Mouse (Mus musculus) liver, postnatal 0 days (tissue): ENCODE data around the gene Vdac1. TPM values are rescaled to one million over a fixed set of nuclear protein-coding genes. Genes with fewer than 3 reads are reported as not detected.
A peak's percentile ranks its signal among the peaks of the same experiment; 100 is the strongest.

ENCODE experiments used
- ATAC-seq: fragments of 200-750 bp; cut with Nextera tagmentation; 2 replicates; pipeline ENCODE4 v1.8.0; 2017; ENCODE audit warnings: mild to moderate bottlenecking, moderate library complexity
- DNase-seq: peaks from one replicate; pipeline ENCODE4 v3.0.0-alpha.2; 2016
- H3K27ac ChIP-seq: fragments of 300-500 bp; sonication (generic); 2 replicates; pipeline ENCODE4 v1.5.1; 2014; ENCODE audit warnings: antibody characterized with exemption, moderate library complexity, mild to moderate bottlenecking, low read depth
- H3K27me3 ChIP-seq: fragments of 300-500 bp; sonication (generic); 2 replicates; pipeline ENCODE4 v1.6.1; 2014; ENCODE audit warnings: low read length, control low read depth, mixed read lengths; ENCODE audit not compliant: insufficient read depth
- H3K36me3 ChIP-seq: fragments of 300-500 bp; sonication (generic); replicated peaks from 2 replicates; pipeline ENCODE4 v1.6.1; 2014; ENCODE audit warnings: mild to moderate bottlenecking, control low read depth, low read length, moderate library complexity, mixed read lengths; ENCODE audit not compliant: insufficient read depth
- H3K4me1 ChIP-seq: fragments of 300-500 bp; sonication (generic); 2 replicates; pipeline ENCODE4 v1.6.1; 2014; ENCODE audit warnings: antibody characterized with exemption, mild to moderate bottlenecking, control low read depth; ENCODE audit not compliant: insufficient read depth
- H3K4me2 ChIP-seq: fragments of 300-500 bp; sonication (generic); 2 replicates; pipeline ENCODE4 v1.6.1; 2014; ENCODE audit warnings: low read depth, mild to moderate bottlenecking, low read length, moderate library complexity, mixed read lengths
- H3K4me3 ChIP-seq: fragments of 300-500 bp; sonication (generic); 2 replicates; pipeline ENCODE4 v1.5.1; 2014; ENCODE audit warnings: low read depth, low read length
- H3K9ac ChIP-seq: fragments of 300-500 bp; sonication (generic); replicated peaks from 2 replicates; pipeline ENCODE4 v1.6.1; 2014; ENCODE audit warnings: mild to moderate bottlenecking, moderate library complexity
- H3K9me3 ChIP-seq: fragments of 300-500 bp; sonication (generic); 2 replicates; pipeline ENCODE4 v1.6.1; 2016; ENCODE audit warnings: mild to moderate bottlenecking, control low read depth, low read length, mixed read lengths
- CTCF ChIP-seq: sonication (generic); IDR thresholded peaks from 2 replicates; pipeline ENCODE4 v1.5.1; 2016; ENCODE audit warnings: antibody characterized with exemption, low read depth
- EP300 ChIP-seq: IDR thresholded peaks from 2 replicates; pipeline ENCODE4 v1.6.1; 2016; ENCODE audit warnings: antibody characterized with exemption, low read depth, mild to moderate bottlenecking
- WGBS: fragments of 180-500 bp; shearing (Covaris S2); extraction: QIAGEN DNeasy Blood & Tissue Kit; methylation state at CpG from one replicate; pipeline ENCODE4 v1.1.7; 2014; ENCODE audit not compliant: insufficient replicate concordance; 5-methylcytosine and 5-hydroxymethylcytosine counted together
- polyA plus RNA-seq: library from polyadenylated mRNA; unstranded; fragments of >200 nt; fragmentation: Nextera tagmentation; extraction: Ambion mirVana; gene quantifications from 2 replicates; pipeline ENCODE4 v1.2.1, GENCODE M21; 2015

The Vdac1 gene
- polyA plus RNA-seq, 1 experiment from 2014 or later: 101 TPM

GRCm38 (mm10) chr11:52368176-52368985 lies 7.7 kb downstream of the Vdac1 start:
- Histone ChIP-seq H3K27ac (peak overlapping the region; percentile 55), H3K4me1 (peaks cover 52% of the 10 kb centered on the region), H3K9ac (no peak overlapping the region), H3K36me3 (no peaks in the 10 kb centered on the region), H3K27me3 (no peaks in the 10 kb centered on the region), H3K4me3 (no peak overlapping the region), H3K9me3 (no peaks in the 10 kb centered on the region), H3K4me2 (no peak overlapping the region)
- ATAC-seq: no peak
- WGBS: 49% methylated on average over 10 of the region's 10 CpGs
- TF ChIP-seq CTCF: no peak
- no peak for TF ChIP-seq EP300
- DNase-seq: no peak

GRCm38 (mm10) chr11:52369252-52370134 lies 8.8 kb downstream of the Vdac1 start:
- Histone ChIP-seq H3K4me1 (peaks cover 50% of the 10 kb centered on the region), H3K27ac (no peak overlapping the region)
- 57% methylated on average over 9 of the region's 9 CpGs for WGBS

GRCm38 (mm10) chr11:52370135-52370452 lies 9.4 kb downstream of the Vdac1 start:
- Histone ChIP-seq H3K27me3 (no peaks in the 10 kb centered on the region), H3K27ac (0 out of 2 replicates have a peak overlapping the region, but pooled peaks have one; percentile 13), H3K4me2 (no peak overlapping the region), H3K9me3 (no peaks in the 10 kb centered on the region), H3K4me1 (peaks cover 46% of the 10 kb centered on the region), H3K9ac (no peak overlapping the region), H3K4me3 (no peak overlapping the region), H3K36me3 (peaks cover 7% of the 10 kb centered on the region)
- 96% methylated on average over 2 of the region's 2 CpGs for WGBS
- ATAC-seq (no peak), DNase-seq (no peak)
- TF ChIP-seq EP300: no peak
- TF ChIP-seq CTCF: peak; percentile 41

More at GRCm38 (mm10) chr11:52369252-52370134, 8.8 kb downstream of the Vdac1 start:
- H3K4me3 ChIP-seq: no peak overlapping the region
- no peak for TF ChIP-seq EP300
- no peak for TF ChIP-seq CTCF
- no peaks in the 10 kb centered on the region for H3K27me3 ChIP-seq
- ATAC-seq (no peak), DNase-seq (no peak)
- no peak overlapping the region for H3K9ac ChIP-seq
- no peak overlapping the region for H3K4me2 ChIP-seq
- no peaks in the 10 kb centered on the region for H3K9me3 ChIP-seq
- H3K36me3 ChIP-seq: peaks cover under 1% of the 10 kb centered on the region; the same call in 1 of the 2 replicates

- H3K4me2 ChIP-seq: no peak overlapping the region
- H3K27ac ChIP-seq: 0 out of 2 replicates have a peak overlapping the region, but pooled peaks have one; percentile 13
- no peaks in the 10 kb centered on the region for H3K27me3 ChIP-seq
- no peak overlapping the region for H3K9ac ChIP-seq
- DNase-seq (no peak), ATAC-seq (0 out of 2 replicates have a peak, but pooled peaks have one; percentile 9)
- 36% methylated on average over 2 of the region's 2 CpGs for WGBS
- H3K36me3 ChIP-seq: peaks cover 11% of the 10 kb centered on the region
- H3K4me1 ChIP-seq: peaks cover 42% of the 10 kb centered on the region
- no peaks in the 10 kb centered on the region for H3K9me3 ChIP-seq
- H3K4me3 ChIP-seq: no peak overlapping the region
- no peak for TF ChIP-seq CTCF
- no peak for TF ChIP-seq EP300
These were observed 9.9 kb downstream of the Vdac1 start for GRCm38 (mm10) chr11:52370538-52370937.

GRCm38 (mm10) chr11:52373841-52374240 lies 13.2 kb downstream of the Vdac1 start:
- Histone ChIP-seq H3K4me3 (no peak overlapping the region), H3K36me3 (peaks cover 18% of the 10 kb centered on the region), H3K27me3 (no peaks in the 10 kb centered on the region), H3K9me3 (no peaks in the 10 kb centered on the region), H3K27ac (no peak overlapping the region), H3K4me2 (no peak overlapping the region), H3K4me1 (peaks cover 20% of the 10 kb centered on the region), H3K9ac (no peak overlapping the region)
- no peak for ATAC-seq
- no peak for DNase-seq
- TF ChIP-seq CTCF (no peak), EP300 (no peak)
- WGBS: 82% methylated on average over 7 of the region's 7 CpGs

GRCm38 (mm10) chr11:52374340-52374739 lies 13.7 kb downstream of the Vdac1 start:
- Histone ChIP-seq H3K9me3 (no peaks in the 10 kb centered on the region), H3K36me3 (peaks cover 22% of the 10 kb centered on the region), H3K4me2 (no peak overlapping the region), H3K4me1 (peaks cover 15% of the 10 kb centered on the region), H3K9ac (no peak overlapping the region), H3K27me3 (no peaks in the 10 kb centered on the region), H3K4me3 (no peak overlapping the region), H3K27ac (no peak overlapping the region)
- WGBS: 63% methylated on average over 6 of the region's 6 CpGs
- TF ChIP-seq CTCF: peak; percentile 95
- no peak for TF ChIP-seq EP300
- DNase-seq (peak; percentile 80), ATAC-seq (peak; percentile 51)
